ENCODE assay signal across 10 mouse cellular contexts in the genomic region with DNA sequence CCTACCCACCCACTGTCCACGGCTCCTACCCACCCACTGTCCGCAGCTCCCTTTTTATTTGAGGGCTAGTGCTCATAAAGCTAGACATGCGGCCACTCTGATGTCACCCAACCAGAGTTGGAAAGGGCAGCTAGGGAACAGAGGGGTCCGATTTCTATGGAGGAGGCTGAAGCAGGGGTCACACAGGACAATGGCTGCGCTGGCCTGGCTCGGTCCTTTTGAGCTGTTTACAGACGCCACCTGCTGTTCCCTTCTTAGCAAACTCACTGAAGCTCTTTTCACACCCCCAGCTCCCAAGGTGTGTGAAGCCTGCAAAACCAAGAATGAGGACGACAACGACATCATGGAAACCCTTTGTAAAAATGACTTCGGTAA. TPM values are rescaled to one million over a fixed set of nuclear protein-coding genes. Genes with fewer than 3 reads are reported as not detected.
DNase-seq lines count a peak whose midpoint lies in the region; ATAC-seq and TF ChIP-seq lines count a peak whose summit lies in the region.
"Had no signal": no experiment of that assay in that cellular context is flagged by ENCODE, and none has a peak within 500 bp of the region (broad histone marks: within the 10 kb centered on the region; RNA-seq: fewer than 3 reads in every experiment).

No protein-coding gene starts in this region.

- H3K27me3 ChIP-seq in forebrain, embryonic 12.5 days: peaks cover 9% of the 10 kb centered on the region
- no peaks in the 10 kb centered on the region for H3K27me3 ChIP-seq in limb, embryonic 11.5 days (ENCODE audit: control insufficient read depth, insufficient read depth, low read length)

- peak; percentile 35 for TF ChIP-seq CTCF in layer of hippocampus, adult 2 months (conservative IDR thresholded peaks at IDR 0.05)

- no peak for DNase-seq in layer of hippocampus, adult 2 months (ENCODE audit: low spot score in 2 of 2)
- DNase-seq in layer of hippocampus, adult 8-10 months (ENCODE audit: low spot score in 2 of 2): no peak
- DNase-seq in limb, embryonic 11.5 days (ENCODE audit: low spot score): peak; percentile 41
- peak; percentile 72 for DNase-seq in retina, postnatal 1 day
- no peak for DNase-seq in urinary bladder, postnatal 25 days (ENCODE audit: low spot score)
- no peak for DNase-seq in left cerebral cortex, postnatal 10 days (ENCODE audit: extremely low spot score in 1 of 2, low spot score in 2 of 2)

- no peak overlapping the region for H3K27ac ChIP-seq in layer of hippocampus, adult 2 months
- no peak overlapping the region for H3K27ac ChIP-seq in forebrain, embryonic 12.5 days
- no peak overlapping the region for H3K27ac ChIP-seq in limb, embryonic 11.5 days (replicated peaks; ENCODE audit: low read depth, low read length)
- H3K27ac ChIP-seq: macrophage had no signal

- WGBS in forebrain, embryonic 12.5 days: 3% methylated on average over 10 of the region's 10 CpGs
- WGBS in limb, embryonic 11.5 days: 18% methylated on average over 10 of the region's 10 CpGs

- intact Hi-C loops in left cerebral cortex, postnatal 10 days (cut with DNase I): loop anchor here (10.0 kb wide), 1 partner anchor 644 kb away; the partner anchor contains the start of gene Dchs2

- H3K9me3 ChIP-seq in forebrain, embryonic 12.5 days: no peaks in the 10 kb centered on the region
- no peaks in the 10 kb centered on the region for H3K9me3 ChIP-seq in limb, embryonic 11.5 days (ENCODE audit: control insufficient read depth, low read length)

- peak overlapping the region; percentile 90 for H3K4me2 ChIP-seq in forebrain, embryonic 12.5 days
- H3K4me2 ChIP-seq in limb, embryonic 11.5 days (ENCODE audit: low read depth, severe bottlenecking): peak overlapping the region; percentile 79

- ATAC-seq in forebrain, embryonic 12.5 days (ENCODE audit: low FRiP score): no peak
- ATAC-seq in limb, embryonic 11.5 days (ENCODE audit: insufficient number of reproducible peaks, low FRiP score, low TSS enrichment, low read depth): no peak
- ATAC-seq in inflammation-experienced regulatory T-cells, adult 6 months: no peak

- H3K9ac ChIP-seq in forebrain, embryonic 12.5 days: peak overlapping the region; percentile 80; the same call in 1 of the 2 replicates
- H3K9ac ChIP-seq in limb, embryonic 11.5 days (ENCODE audit: low read length): no peak overlapping the region

- peaks cover 38% of the 10 kb centered on the region for H3K36me3 ChIP-seq in forebrain, embryonic 12.5 days (replicated peaks)
- H3K36me3 ChIP-seq in limb, embryonic 11.5 days (ENCODE audit: control insufficient read depth, insufficient read depth, low read length): no peaks in the 10 kb centered on the region; the same call in 1 of the 2 replicates

- no peak overlapping the region for H3K4me3 ChIP-seq in layer of hippocampus, adult 2 months
- peak overlapping the region; percentile 64 for H3K4me3 ChIP-seq in forebrain, embryonic 12.5 days (replicated peaks)
- peak overlapping the region; percentile 79 for H3K4me3 ChIP-seq in limb, embryonic 11.5 days (ENCODE audit: low read depth, low read length)

- H3K4me1 ChIP-seq in forebrain, embryonic 12.5 days: peaks cover 42% of the 10 kb centered on the region
- H3K4me1 ChIP-seq in limb, embryonic 11.5 days (ENCODE audit: control insufficient read depth, insufficient read depth, low read length): peaks cover 24% of the 10 kb centered on the region

RNA-seq across cellular contexts. Expression of gene Sfrp2, which starts 2.9 kb away (rescaled TPM):
- total RNA-seq in layer of hippocampus, adult 2 months (2021): 1 to 10 TPM in 1 of 2 experiments, under 1 TPM in 1; 0.90 to 1.2 TPM
- 1 to 10 TPM; 1.4 to 1.9 (median 1.6) TPM for total RNA-seq in layer of hippocampus, adult 8-10 months (2022)
- 84.3 and 105 TPM in 2 replicates for polyA plus RNA-seq in forebrain, embryonic 12.5 days (2016; fragmentation: Nextera tagmentation; extraction: Ambion mirVana)
- polyA plus RNA-seq in limb, embryonic 11.5 days (2014; fragmentation: Nextera tagmentation; extraction: Ambion mirVana): 157 and 162 TPM in 2 replicates
- 10 to 100 TPM in 1 of 3 experiments, 1 to 10 TPM in 2; 2.0 to 10.9 (median 7.8) TPM for polyA plus RNA-seq in inflammation-experienced regulatory T-cells, adult 6 months (2017; shearing (Covaris generic))
- 10 to 100 TPM in 1 of 2 experiments, 1 to 10 TPM in 1; 9.6 to 12.2 TPM for total RNA-seq in left cerebral cortex, postnatal 10 days (2021)
- total RNA-seq: common myeloid progenitor, adult 5-6 weeks had no signal
- polyA plus RNA-seq: macrophage had no signal

Comparison
In these comparisons a context has a peak if more than half of its experiments do, and no peak if none do; other contexts are left out.
1. DNase-seq: peak in limb, embryonic 11.5 days (single experiment) and retina, postnatal 1 day (single experiment); none in layer of hippocampus, adult 2 months (0 of 2), layer of hippocampus, adult 8-10 months (0 of 2), urinary bladder, postnatal 25 days (single experiment) and left cerebral cortex, postnatal 10 days (0 of 2).